Mouse (Mus musculus) embryonic fibroblast, embryonic 13.5 days (primary cell): ENCODE measurements around the gene Celf5.

Source experiments
- CTCF ChIP-seq: IDR thresholded peaks from 2 replicates; pipeline ENCODE4 v1.5.1; 2011; ENCODE audit warnings: mild to moderate bottlenecking, control low read depth, low read length, moderate library complexity, borderline replicate concordance; ENCODE audit not compliant: insufficient read depth
- POLR2A ChIP-seq: IDR thresholded peaks from 2 replicates; pipeline ENCODE4 v1.6.1; 2011; ENCODE audit warnings: low read depth, mild to moderate bottlenecking, control low read depth, low read length, moderate library complexity

GRCm38 (mm10) chr10:81484441-81485059 is 2.0 kb upstream of the Celf5 start:
- TF ChIP-seq CTCF (no peak), POLR2A (no peak)
